Mouse (Mus musculus): ENCODE results near the gene Hlcs. TPM values are rescaled to one million over a fixed set of nuclear protein-coding genes. Genes with fewer than 3 reads are reported as not detected.

The Hlcs gene
- polyA plus RNA-seq, 2 experiments = 1.3 to 1.7 TPM

GRCm38 (mm10) chr16:94173361-94173760 lies 140.0 kb downstream of the Hlcs start:
- Histone ChIP-seq H3K4me3 (ENCODE audit: insufficient read depth in 1 of 2, low read depth in 2 of 2, low read length in 2 of 2) (no peak overlapping the region), H3K4me2 (ENCODE audit: low read depth) (no peak overlapping the region), H3K4me1 (replicated peaks; ENCODE audit: control insufficient read depth in 2 of 2, insufficient read depth in 2 of 2, low read length in 1 of 2) (no peaks in the 10 kb centered on the region), H3K27ac (no peak overlapping the region), H3K36me3 (replicated peaks; ENCODE audit: control insufficient read depth, insufficient read depth, low read depth) (no peaks in the 10 kb centered on the region), H3K27me3 (ENCODE audit: control insufficient read depth, insufficient read depth, low read length) (no peaks in the 10 kb centered on the region), H3K9me3 (ENCODE audit: control insufficient read depth, low read length) (no peaks in the 10 kb centered on the region), H3K9ac (replicated peaks) (no peak overlapping the region)
- WGBS (ENCODE audit: insufficient replicate concordance) = 52% methylated on average over 1 of the region's 1 CpGs
- TF ChIP-seq CTCF (IDR thresholded peaks at IDR 0.05; ENCODE audit: low read depth) (no peak), EP300 (IDR thresholded peaks at IDR 0.05; ENCODE audit: low read depth) (no peak)
- DNase-seq (ENCODE audit: low read depth in 3 of 3, low spot score in 3 of 3) = no peak
- no peak for ATAC-seq (ENCODE audit: insufficient read depth)

- Histone ChIP-seq H3K27me3 (ENCODE audit: control insufficient read depth, insufficient read depth, low read length) (no peaks in the 10 kb centered on the region), H3K4me1 (replicated peaks; ENCODE audit: control insufficient read depth in 2 of 2, insufficient read depth in 2 of 2, low read length in 1 of 2) (no peaks in the 10 kb centered on the region), H3K4me2 (ENCODE audit: low read depth) (no peak overlapping the region), H3K9me3 (ENCODE audit: control insufficient read depth, low read length) (no peaks in the 10 kb centered on the region), H3K4me3 (ENCODE audit: insufficient read depth in 1 of 2, low read depth in 2 of 2, low read length in 2 of 2) (no peak overlapping the region), H3K9ac (replicated peaks) (no peak overlapping the region), H3K27ac (no peak overlapping the region), H3K36me3 (replicated peaks; ENCODE audit: control insufficient read depth, insufficient read depth, low read depth) (no peaks in the 10 kb centered on the region)
- TF ChIP-seq EP300 (IDR thresholded peaks at IDR 0.05; ENCODE audit: low read depth) = no peak
- no peak for TF ChIP-seq CTCF (IDR thresholded peaks at IDR 0.05; ENCODE audit: low read depth)
- ATAC-seq (ENCODE audit: insufficient read depth) = no peak
- no peak for DNase-seq (ENCODE audit: low read depth in 3 of 3, low spot score in 3 of 3)
- WGBS (ENCODE audit: insufficient replicate concordance) = 64% methylated on average over 4 of the region's 4 CpGs
Measured at GRCm38 (mm10) chr16:94170218-94170617, 143.2 kb downstream of the Hlcs start.

GRCm38 (mm10) chr16:94168655-94169545 lies 144.5 kb downstream of the Hlcs start:
- TF ChIP-seq EP300 (IDR thresholded peaks at IDR 0.05; ENCODE audit: low read depth) (no peak), CTCF (IDR thresholded peaks at IDR 0.05; ENCODE audit: low read depth) (0 out of 2 replicates have a peak, but pooled peaks have one; percentile 3)
- DNase-seq (ENCODE audit: low read depth in 3 of 3, low spot score in 3 of 3) (no peak), ATAC-seq (ENCODE audit: insufficient read depth) (no peak)
- Histone ChIP-seq H3K27me3 (ENCODE audit: control insufficient read depth, insufficient read depth, low read length) (no peaks in the 10 kb centered on the region), H3K9me3 (ENCODE audit: control insufficient read depth, low read length) (no peaks in the 10 kb centered on the region), H3K4me1 (replicated peaks; ENCODE audit: control insufficient read depth in 2 of 2, insufficient read depth in 2 of 2, low read length in 1 of 2) (no peaks in the 10 kb centered on the region), H3K4me2 (ENCODE audit: low read depth) (no peak overlapping the region), H3K27ac (no peak overlapping the region), H3K36me3 (replicated peaks; ENCODE audit: control insufficient read depth, insufficient read depth, low read depth) (no peaks in the 10 kb centered on the region), H3K9ac (replicated peaks) (no peak overlapping the region), H3K4me3 (ENCODE audit: insufficient read depth in 1 of 2, low read depth in 2 of 2, low read length in 2 of 2) (no peak overlapping the region)
- WGBS (ENCODE audit: insufficient replicate concordance) = 68% methylated on average over 16 of the region's 16 CpGs

GRCm38 (mm10) chr16:94164978-94165377 lies 148.4 kb downstream of the Hlcs start:
- ATAC-seq (ENCODE audit: insufficient read depth) (no peak), DNase-seq (ENCODE audit: low read depth in 3 of 3, low spot score in 3 of 3) (no peak)
- Histone ChIP-seq H3K4me1 (replicated peaks; ENCODE audit: control insufficient read depth in 2 of 2, insufficient read depth in 2 of 2, low read length in 1 of 2) (no peaks in the 10 kb centered on the region), H3K27me3 (ENCODE audit: control insufficient read depth, insufficient read depth, low read length) (no peaks in the 10 kb centered on the region), H3K4me3 (ENCODE audit: insufficient read depth in 1 of 2, low read depth in 2 of 2, low read length in 2 of 2) (no peak overlapping the region), H3K9me3 (ENCODE audit: control insufficient read depth, low read length) (no peaks in the 10 kb centered on the region), H3K36me3 (replicated peaks; ENCODE audit: control insufficient read depth, insufficient read depth, low read depth) (no peaks in the 10 kb centered on the region), H3K4me2 (ENCODE audit: low read depth) (no peak overlapping the region), H3K9ac (replicated peaks) (no peak overlapping the region), H3K27ac (no peak overlapping the region)
- TF ChIP-seq EP300 (IDR thresholded peaks at IDR 0.05; ENCODE audit: low read depth) = no peak
- TF ChIP-seq CTCF (IDR thresholded peaks at IDR 0.05; ENCODE audit: low read depth) = no peak
- 33% methylated on average over 5 of the region's 5 CpGs for WGBS (ENCODE audit: insufficient replicate concordance)

- no peak overlapping the region for H3K27ac ChIP-seq
- no peak for ATAC-seq (ENCODE audit: insufficient read depth)
- H3K4me3 ChIP-seq (ENCODE audit: insufficient read depth in 1 of 2, low read depth in 2 of 2, low read length in 2 of 2) = no peak overlapping the region
- no peak for DNase-seq (ENCODE audit: low read depth in 3 of 3, low spot score in 3 of 3)
- no peaks in the 10 kb centered on the region for H3K4me1 ChIP-seq (replicated peaks; ENCODE audit: control insufficient read depth in 2 of 2, insufficient read depth in 2 of 2, low read length in 1 of 2)
- H3K4me2 ChIP-seq (ENCODE audit: low read depth) = no peak overlapping the region
- no peak overlapping the region for H3K9ac ChIP-seq (replicated peaks)
- WGBS (ENCODE audit: insufficient replicate concordance) = 37% methylated on average over 7 of the region's 7 CpGs
- TF ChIP-seq CTCF (IDR thresholded peaks at IDR 0.05; ENCODE audit: low read depth) (no peak), EP300 (IDR thresholded peaks at IDR 0.05; ENCODE audit: low read depth) (no peak)
- H3K9me3 ChIP-seq (ENCODE audit: control insufficient read depth, low read length) = no peaks in the 10 kb centered on the region
- H3K36me3 ChIP-seq (replicated peaks; ENCODE audit: control insufficient read depth, insufficient read depth, low read depth) = no peaks in the 10 kb centered on the region
- H3K27me3 ChIP-seq (ENCODE audit: control insufficient read depth, insufficient read depth, low read length) = no peaks in the 10 kb centered on the region
Measured at GRCm38 (mm10) chr16:94164236-94164635, 149.1 kb downstream of the Hlcs start.
